Mouse (Mus musculus): ENCODE results near the gene Kif1bp. TPM values are rescaled to one million over a fixed set of nuclear protein-coding genes. Genes with fewer than 3 reads are reported as not detected.
"Not testable (repeated sequence)": the region's sequence is repeated elsewhere in the genome, so short reads cannot be mapped to it uniquely, and the experiment has no call there.

The Kif1bp gene
- polyA plus RNA-seq, 1 experiment from 2014 or later, result 38.6 TPM

DNA sequence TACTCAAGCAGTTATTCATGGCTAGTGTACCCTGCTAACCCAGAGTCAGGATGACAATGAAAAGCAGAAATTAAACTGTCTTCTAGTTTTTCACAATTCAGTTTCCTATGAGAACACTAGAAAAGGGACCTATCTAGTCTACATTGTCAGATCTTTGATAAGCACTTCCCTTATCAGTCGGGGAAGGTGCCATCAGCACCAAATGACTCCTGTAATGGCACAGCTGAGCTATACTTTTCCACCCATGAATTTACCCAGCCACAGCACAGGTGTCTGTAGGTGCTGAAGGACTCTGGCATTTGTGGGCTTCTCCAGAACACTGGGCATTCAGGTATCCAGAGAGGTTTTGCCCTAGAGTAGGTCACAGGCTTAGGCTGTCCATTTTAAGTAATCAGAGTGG, 5.0 kb upstream of the Kif1bp start:
- Histone ChIP-seq H3K4me3 (no peak overlapping the region), H3K4me2 (replicated peaks) (no peak overlapping the region), H3K9me3 (no peaks in the 10 kb centered on the region), H3K4me1 (peaks cover 3% of the 10 kb centered on the region; the same call in 1 of the 2 replicates), H3K36me3 (peaks cover 85% of the 10 kb centered on the region), H3K27ac (no peak overlapping the region), H3K9ac (no peak overlapping the region), H3K27me3 (no peaks in the 10 kb centered on the region)
- 91% methylated on average over 1 of the region's 1 CpGs for WGBS
- no peak for ATAC-seq (ENCODE audit: low FRiP score, low read depth)

DNA sequence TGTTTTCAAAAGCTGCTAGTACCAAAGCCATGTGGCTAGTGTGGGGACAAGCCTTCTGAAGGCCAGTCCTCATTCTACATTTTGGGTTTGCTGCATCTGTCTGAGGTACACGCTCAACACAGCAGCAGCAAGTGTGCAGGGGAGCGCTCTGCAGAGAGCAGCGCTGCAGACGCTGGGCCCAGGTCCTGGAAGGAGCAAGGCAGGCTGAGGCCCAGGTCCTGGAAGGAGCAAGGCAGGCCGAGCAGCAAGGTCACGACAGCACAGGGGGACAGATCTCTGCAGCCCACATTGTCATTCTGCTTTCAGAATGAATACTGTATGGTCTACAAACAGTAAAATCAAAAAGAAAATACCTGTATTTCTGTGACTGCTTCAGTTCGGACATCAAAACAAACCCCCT, 4.4 kb upstream of the Kif1bp start:
- no peak for ATAC-seq (ENCODE audit: low FRiP score, low read depth)
- Histone ChIP-seq H3K9me3 (no peaks in the 10 kb centered on the region), H3K4me2 (replicated peaks) (no peak overlapping the region), H3K9ac (no peak overlapping the region), H3K4me3 (no peak overlapping the region), H3K36me3 (peaks cover 79% of the 10 kb centered on the region), H3K4me1 (peaks cover 4% of the 10 kb centered on the region), H3K27me3 (no peaks in the 10 kb centered on the region), H3K27ac (no peak overlapping the region)
- WGBS, result 84% methylated on average over 7 of the region's 7 CpGs

DNA sequence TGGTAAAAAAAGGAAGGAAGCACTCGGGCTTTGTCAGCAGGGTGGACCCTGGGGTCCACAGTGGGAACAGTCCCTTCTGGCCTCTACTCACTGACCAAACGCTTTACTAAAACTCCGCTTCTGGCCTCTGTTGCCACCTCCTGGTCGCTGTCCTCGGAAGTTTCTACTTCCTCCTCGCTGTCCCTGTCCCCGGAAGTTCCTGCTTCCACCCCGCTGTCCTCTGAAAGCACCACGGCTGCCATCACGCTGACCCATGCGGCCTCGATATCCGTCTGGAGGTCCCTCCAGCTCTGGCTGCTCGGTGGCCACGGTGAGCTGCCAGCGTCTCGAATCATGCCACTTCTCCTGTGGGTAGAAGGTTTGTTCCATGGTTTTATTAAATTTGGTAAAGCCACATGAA, 4.0 kb upstream of the Kif1bp start:
- H3K4me3 ChIP-seq, result no peak overlapping the region
- WGBS, result 91% methylated on average over 17 of the region's 17 CpGs
- no peaks in the 10 kb centered on the region for H3K9me3 ChIP-seq
- no peak overlapping the region for H3K4me2 ChIP-seq (replicated peaks)
- H3K4me1 ChIP-seq, result peaks cover 8% of the 10 kb centered on the region
- H3K36me3 ChIP-seq, result peaks cover 75% of the 10 kb centered on the region
- no peak overlapping the region for H3K9ac ChIP-seq
- no peaks in the 10 kb centered on the region for H3K27me3 ChIP-seq
- no peak for ATAC-seq (ENCODE audit: low FRiP score, low read depth)
- H3K27ac ChIP-seq, result no peak overlapping the region

DNA sequence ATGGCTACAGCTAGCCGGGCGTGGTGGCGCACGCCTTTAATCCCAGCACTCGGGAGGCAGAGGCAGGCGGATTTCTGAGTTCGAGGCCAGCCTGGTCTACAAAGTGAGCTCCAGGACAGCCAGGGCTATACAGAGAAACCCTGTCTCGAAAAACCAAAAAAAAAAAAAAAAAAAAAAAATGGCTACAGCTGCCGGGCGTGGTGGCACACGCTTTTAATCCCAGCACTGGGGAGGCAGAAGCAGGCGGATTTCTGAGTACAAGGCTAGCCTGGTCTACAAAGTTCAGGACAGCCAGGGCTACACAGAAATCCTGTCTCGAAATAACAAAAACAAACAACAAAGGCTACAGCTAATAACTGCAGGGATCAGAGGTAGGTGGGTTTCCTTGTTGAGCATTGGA, 872 bp upstream of the Kif1bp start:
- H3K9ac ChIP-seq; H3K27me3 ChIP-seq; H3K9me3 ChIP-seq; ATAC-seq (ENCODE audit: low FRiP score, low read depth); H3K27ac ChIP-seq; H3K4me2 ChIP-seq (replicated peaks); H3K4me3 ChIP-seq: not testable (repeated sequence)
- WGBS, result 89% methylated on average over 12 of the region's 13 CpGs
- Histone ChIP-seq H3K4me1 (peaks cover 19% of the 10 kb centered on the region), H3K36me3 (peaks cover 59% of the 10 kb centered on the region)

DNA sequence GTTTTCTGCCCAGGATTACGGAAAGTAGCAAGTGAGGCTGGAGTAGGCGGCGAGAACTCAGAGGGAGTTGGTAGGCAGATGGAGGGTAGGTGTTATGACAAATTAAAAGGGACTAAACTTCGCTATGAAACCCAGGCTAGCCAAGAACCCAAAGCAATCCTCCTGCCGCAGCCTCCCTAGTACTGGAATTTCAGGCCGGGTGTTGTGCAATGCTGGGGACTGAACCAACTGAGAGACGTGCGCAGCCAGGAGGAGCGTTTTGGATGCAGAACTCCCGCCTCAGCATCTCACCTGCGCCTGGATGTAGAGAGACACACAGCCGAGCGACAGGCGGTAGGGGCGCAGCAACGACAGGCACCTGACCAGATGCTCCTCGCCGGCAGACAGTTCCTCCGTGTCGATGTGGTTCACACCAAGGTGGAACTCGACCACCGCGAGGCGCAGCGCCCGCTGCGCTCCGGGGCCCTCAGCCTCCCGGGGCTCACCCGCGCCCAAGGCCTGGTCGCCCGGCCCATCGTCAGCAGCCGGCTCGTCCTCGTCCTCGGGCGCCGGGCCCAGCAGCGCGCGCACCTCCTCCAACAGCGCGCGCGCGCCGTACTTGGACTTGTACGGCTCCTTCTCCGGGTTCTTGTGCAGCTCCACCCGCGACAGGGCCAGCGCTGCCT, 452 bp downstream of the Kif1bp start:
- 1% methylated on average over 51 of the region's 54 CpGs for WGBS
- peak overlapping the region; percentile 65; the same call in 1 of the 2 replicates for H3K27ac ChIP-seq
- peak overlapping the region; percentile 93 for H3K9ac ChIP-seq
- ATAC-seq (ENCODE audit: low FRiP score, low read depth), result peak; percentile 75
- peak overlapping the region; percentile 96 for H3K4me2 ChIP-seq (replicated peaks)
- H3K4me1 ChIP-seq, result peaks cover 19% of the 10 kb centered on the region
- H3K9me3 ChIP-seq, result no peaks in the 10 kb centered on the region
- peaks cover 56% of the 10 kb centered on the region for H3K36me3 ChIP-seq
- H3K27me3 ChIP-seq, result no peaks in the 10 kb centered on the region
- peak overlapping the region; percentile 87 for H3K4me3 ChIP-seq

DNA sequence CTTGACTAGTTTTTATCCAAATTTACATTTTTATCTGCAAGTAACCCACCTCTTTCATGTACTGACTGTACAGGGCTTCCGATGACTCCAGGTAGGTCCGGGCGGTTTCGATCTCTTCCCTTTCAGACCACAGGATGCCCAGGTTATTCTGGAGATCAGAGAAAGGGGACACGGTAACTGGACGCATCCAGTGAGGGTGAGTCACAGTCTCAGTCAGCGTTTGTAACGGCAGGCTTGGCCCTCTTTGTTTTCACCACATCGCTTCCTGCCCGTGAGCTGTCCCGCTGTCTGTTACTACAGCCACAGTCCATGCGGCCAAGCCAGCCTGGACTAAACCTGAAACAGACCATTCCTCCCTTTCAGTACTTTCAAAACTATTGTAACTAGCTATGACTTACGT, 3.3 kb downstream of the Kif1bp start:
- Histone ChIP-seq H3K9me3 (no peaks in the 10 kb centered on the region), H3K4me1 (peaks cover 19% of the 10 kb centered on the region), H3K4me3 (no peak overlapping the region), H3K36me3 (peaks cover 53% of the 10 kb centered on the region), H3K27ac (no peak overlapping the region), H3K27me3 (no peaks in the 10 kb centered on the region), H3K9ac (no peak overlapping the region), H3K4me2 (replicated peaks) (no peak overlapping the region)
- no peak for ATAC-seq (ENCODE audit: low FRiP score, low read depth)
- 95% methylated on average over 13 of the region's 13 CpGs for WGBS

DNA sequence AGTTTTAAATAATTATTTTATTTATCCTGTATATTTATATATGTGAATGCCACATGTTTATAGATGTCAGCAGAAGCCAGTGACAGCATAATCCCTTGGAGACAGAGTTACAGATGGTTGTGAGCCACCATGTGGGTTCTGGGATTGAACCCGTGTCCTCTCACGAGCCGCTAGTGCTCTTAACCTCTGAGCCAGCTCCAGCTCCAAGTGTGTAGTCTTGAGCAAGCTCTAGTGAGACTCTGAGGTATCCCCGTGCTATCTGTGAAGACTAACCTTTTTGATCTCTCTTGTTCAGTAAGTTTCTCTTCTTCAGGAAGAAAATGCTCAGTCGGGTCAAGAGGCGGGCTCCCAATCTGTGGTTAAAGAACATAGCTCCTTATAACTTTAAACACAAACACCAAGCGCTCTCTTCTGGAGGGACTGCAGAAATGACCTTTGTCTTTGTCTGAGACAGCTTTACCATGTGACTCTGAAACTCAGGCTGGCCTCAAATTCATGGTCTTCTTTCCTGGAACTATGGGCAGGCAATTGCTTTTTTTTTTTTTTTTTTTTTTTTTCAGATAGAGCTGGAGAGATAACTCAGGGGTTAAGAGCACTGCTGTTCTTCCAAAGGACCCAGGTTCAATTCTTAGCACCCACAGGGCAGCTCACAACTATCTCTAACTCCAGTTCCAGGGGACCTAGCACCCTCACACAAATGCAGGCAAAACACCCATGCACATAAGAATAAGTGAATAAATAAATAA, 8.0 kb downstream of the Kif1bp start:
- no peaks in the 10 kb centered on the region for H3K4me1 ChIP-seq
- no peak overlapping the region for H3K27ac ChIP-seq
- H3K9me3 ChIP-seq, result no peaks in the 10 kb centered on the region
- H3K27me3 ChIP-seq, result no peaks in the 10 kb centered on the region
- peaks cover 87% of the 10 kb centered on the region for H3K36me3 ChIP-seq
- H3K4me2 ChIP-seq (replicated peaks), result no peak overlapping the region
- 97% methylated on average over 7 of the region's 7 CpGs for WGBS
- ATAC-seq (ENCODE audit: low FRiP score, low read depth), result no peak
- no peak overlapping the region for H3K4me3 ChIP-seq
- no peak overlapping the region for H3K9ac ChIP-seq

DNA sequence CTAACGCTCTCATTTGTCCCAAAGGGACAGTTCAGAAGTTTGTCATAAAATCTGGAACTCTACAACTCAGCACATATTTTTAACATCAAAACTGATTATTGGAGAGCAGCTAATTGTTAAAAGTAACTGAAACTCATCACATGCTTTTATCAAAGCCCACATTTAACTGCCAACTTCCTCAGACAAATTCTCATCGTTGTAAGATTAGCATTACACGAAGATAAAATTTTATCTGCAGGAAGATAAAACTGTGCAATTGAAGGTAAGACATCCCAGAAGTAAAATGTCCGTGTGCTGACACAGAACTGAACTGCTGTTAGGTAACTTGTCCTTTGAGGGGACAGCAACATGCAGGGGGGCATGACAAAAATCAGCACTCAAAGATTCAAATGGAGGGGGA, 9.4 kb downstream of the Kif1bp start:
- H3K9me3 ChIP-seq, result no peaks in the 10 kb centered on the region
- peaks cover 88% of the 10 kb centered on the region for H3K36me3 ChIP-seq
- 89% methylated on average over 4 of the region's 4 CpGs for WGBS
- no peak overlapping the region for H3K9ac ChIP-seq
- ATAC-seq (ENCODE audit: low FRiP score, low read depth), result no peak
- H3K27me3 ChIP-seq, result no peaks in the 10 kb centered on the region
- H3K27ac ChIP-seq, result no peak overlapping the region
- H3K4me2 ChIP-seq (replicated peaks), result no peak overlapping the region
- no peaks in the 10 kb centered on the region for H3K4me1 ChIP-seq
- H3K4me3 ChIP-seq, result no peak overlapping the region

DNA sequence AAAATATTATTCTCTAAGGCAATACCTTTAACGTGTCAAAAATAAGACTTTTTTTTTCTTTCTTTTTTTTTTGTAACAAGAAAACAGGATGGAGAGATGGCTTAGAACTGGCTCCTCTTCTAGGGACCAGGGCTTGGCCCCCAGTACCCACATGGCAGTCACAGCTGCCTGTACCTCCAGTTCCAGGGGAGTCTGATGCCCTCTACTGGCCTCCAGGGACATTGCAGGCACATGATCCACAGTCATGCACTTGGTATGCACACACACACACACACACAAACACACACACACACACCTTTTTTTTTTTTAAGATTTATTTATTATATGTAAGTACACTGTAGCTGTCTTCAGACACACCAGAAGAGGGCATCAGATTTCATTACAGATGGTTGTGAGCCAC, 20.5 kb downstream of the Kif1bp start:
- 69% methylated on average over 1 of the region's 1 CpGs for WGBS
- Histone ChIP-seq H3K36me3 (peaks cover 62% of the 10 kb centered on the region), H3K4me1 (no peaks in the 10 kb centered on the region), H3K9ac (no peak overlapping the region), H3K27ac (no peak overlapping the region), H3K27me3 (no peaks in the 10 kb centered on the region), H3K4me2 (replicated peaks) (no peak overlapping the region), H3K4me3 (no peak overlapping the region), H3K9me3 (no peaks in the 10 kb centered on the region)
- ATAC-seq (ENCODE audit: low FRiP score, low read depth), result no peak

DNA sequence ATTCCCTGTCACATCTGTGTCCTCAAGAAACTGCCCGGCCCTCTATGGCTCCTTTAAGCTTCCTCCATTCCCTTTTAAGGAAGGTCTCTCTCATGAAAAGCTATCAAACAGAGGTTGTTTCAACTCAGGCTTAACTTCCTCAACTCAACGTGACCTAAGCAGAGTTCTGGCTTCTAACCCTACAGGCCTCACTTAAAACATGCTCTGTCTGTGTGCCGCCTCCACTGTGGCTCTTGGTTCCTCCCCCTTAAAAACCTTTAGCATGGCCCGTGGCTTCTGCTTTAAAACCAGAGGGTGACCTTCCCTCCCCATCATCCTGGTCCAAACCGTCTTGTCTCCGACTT, 21.7 kb downstream of the Kif1bp start:
- WGBS, result 89% methylated on average over 6 of the region's 6 CpGs
- H3K36me3 ChIP-seq, result peaks cover 50% of the 10 kb centered on the region
- no peaks in the 10 kb centered on the region for H3K9me3 ChIP-seq
- H3K4me1 ChIP-seq, result no peaks in the 10 kb centered on the region
- H3K4me2 ChIP-seq (replicated peaks), result no peak overlapping the region
- H3K27ac ChIP-seq, result no peak overlapping the region
- no peaks in the 10 kb centered on the region for H3K27me3 ChIP-seq
- ATAC-seq (ENCODE audit: low FRiP score, low read depth), result no peak
- H3K9ac ChIP-seq, result no peak overlapping the region
- no peak overlapping the region for H3K4me3 ChIP-seq

DNA sequence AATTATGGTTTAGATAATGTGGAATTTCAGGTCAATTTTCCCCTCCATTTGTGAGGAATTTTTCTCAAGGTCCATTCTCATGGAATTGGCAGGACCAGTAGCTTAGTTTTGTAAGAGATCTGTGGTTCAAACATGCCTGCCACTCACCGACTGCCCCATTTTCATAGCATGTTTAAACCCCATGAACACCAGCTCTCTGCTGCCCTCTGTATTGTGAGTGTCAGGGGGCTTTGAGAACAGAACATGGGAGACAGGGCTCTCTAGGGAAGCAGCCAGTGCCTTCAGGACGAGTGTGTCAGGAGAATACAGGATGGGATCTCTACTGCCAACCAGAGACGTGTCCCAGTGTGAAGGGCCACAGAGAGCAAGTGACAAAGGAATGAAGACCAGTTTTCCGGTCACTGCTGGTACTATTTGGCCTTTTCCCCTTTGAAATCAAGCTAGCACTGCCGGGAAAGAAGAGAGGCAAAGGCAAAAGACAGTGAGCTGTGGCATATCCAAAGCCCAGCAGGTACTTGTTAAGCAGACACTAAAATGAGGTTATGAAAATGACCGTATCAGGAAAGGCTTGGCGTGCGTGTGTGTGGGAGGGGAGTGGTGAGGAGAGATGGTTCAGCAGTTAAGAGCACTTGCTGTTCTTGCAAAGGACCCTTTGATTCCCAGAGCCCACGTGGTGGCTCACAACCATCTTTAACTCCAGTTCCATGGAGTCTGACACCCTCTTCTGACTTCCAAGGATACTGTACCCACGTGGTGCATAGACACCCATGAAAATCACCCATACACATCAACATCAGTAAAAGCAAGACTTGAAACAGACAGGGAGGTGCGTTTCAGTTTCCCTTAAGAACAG, 22.3 kb downstream of the Kif1bp start:
- H3K9ac ChIP-seq, result no peak overlapping the region
- peaks cover 46% of the 10 kb centered on the region for H3K36me3 ChIP-seq
- 77% methylated on average over 11 of the region's 11 CpGs for WGBS

DNA sequence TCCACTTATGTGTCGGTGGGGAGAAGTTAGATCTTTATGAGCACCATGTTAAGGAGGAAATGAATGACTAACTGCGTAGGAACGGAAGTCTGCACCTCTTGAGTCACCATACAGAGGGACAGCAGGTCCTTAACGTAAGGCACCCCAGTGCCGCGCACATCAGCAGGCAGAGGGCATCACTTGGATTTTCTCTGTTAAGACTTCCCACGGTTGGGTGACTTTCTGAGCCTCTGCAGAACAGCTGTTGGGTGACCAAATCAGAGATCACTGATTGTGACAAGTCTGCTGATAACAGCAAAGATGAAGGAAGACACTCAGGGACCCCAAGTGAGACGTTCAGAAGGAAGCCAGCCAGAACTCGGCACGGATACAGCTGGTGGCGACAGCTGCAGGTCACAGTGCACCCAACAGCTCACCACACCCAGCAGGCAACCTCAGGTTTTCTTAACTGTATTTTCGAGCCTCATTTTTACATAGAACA, 24.6 kb downstream of the Kif1bp start:
- 79% methylated on average over 12 of the region's 12 CpGs for WGBS
- no peak overlapping the region for H3K4me2 ChIP-seq (replicated peaks)
- ATAC-seq (ENCODE audit: low FRiP score, low read depth), result no peak
- no peaks in the 10 kb centered on the region for H3K4me1 ChIP-seq
- H3K4me3 ChIP-seq, result no peak overlapping the region
- H3K27ac ChIP-seq, result no peak overlapping the region
- H3K9ac ChIP-seq, result no peak overlapping the region
- no peaks in the 10 kb centered on the region for H3K9me3 ChIP-seq
- no peaks in the 10 kb centered on the region for H3K27me3 ChIP-seq
- H3K36me3 ChIP-seq, result peaks cover 24% of the 10 kb centered on the region

More for the DNA sequence above, 22.3 kb downstream of the Kif1bp start:
- no peak for ATAC-seq (ENCODE audit: low FRiP score, low read depth)
- no peak overlapping the region for H3K4me3 ChIP-seq
- no peaks in the 10 kb centered on the region for H3K9me3 ChIP-seq
- H3K27me3 ChIP-seq, result no peaks in the 10 kb centered on the region
- no peaks in the 10 kb centered on the region for H3K4me1 ChIP-seq
- no peak overlapping the region for H3K4me2 ChIP-seq (replicated peaks)
- H3K27ac ChIP-seq, result no peak overlapping the region
